Mouse (Mus musculus): ENCODE results near the gene Tia1. TPM values are rescaled to one million over a fixed set of nuclear protein-coding genes. Genes with fewer than 3 reads are reported as not detected.
A peak's percentile ranks its signal among the peaks of the same experiment; 100 is the strongest.

The Tia1 gene
- polyA plus RNA-seq, 1 experiment from 2014 or later = 318 TPM

- WGBS = 72% methylated on average over 7 of the region's 7 CpGs
Measured at GRCm38 (mm10) chr6:86473077-86473476, 69.1 kb downstream of the Tia1 start.

GRCm38 (mm10) chr6:86474072-86474471, 70.1 kb downstream of the Tia1 start:
- 96% methylated on average over 5 of the region's 5 CpGs for WGBS
- no peak overlapping the region for H3K4me2 ChIP-seq (replicated peaks)
- ATAC-seq (ENCODE audit: insufficient number of reproducible peaks, insufficient read depth, low FRiP score, low TSS enrichment) = no peak
- H3K9me3 ChIP-seq = no peaks in the 10 kb centered on the region
- H3K27ac ChIP-seq = no peak overlapping the region
- H3K27me3 ChIP-seq = no peaks in the 10 kb centered on the region
- H3K9ac ChIP-seq = no peak overlapping the region
- H3K36me3 ChIP-seq = 0 out of 2 replicates have a peak, but pooled peaks cover 6% of the 10 kb centered on the region
- no peak overlapping the region for H3K4me3 ChIP-seq
- peaks cover 23% of the 10 kb centered on the region for H3K4me1 ChIP-seq

More at GRCm38 (mm10) chr6:86473077-86473476, 69.1 kb downstream of the Tia1 start:
- peak overlapping the region; percentile 47; the same call in 1 of the 2 replicates for H3K9ac ChIP-seq
- H3K9me3 ChIP-seq = no peaks in the 10 kb centered on the region
- H3K36me3 ChIP-seq = 0 out of 2 replicates have a peak, but pooled peaks cover 6% of the 10 kb centered on the region
- H3K27ac ChIP-seq = peak overlapping the region; percentile 83
- H3K4me2 ChIP-seq (replicated peaks) = peak overlapping the region; percentile 60
- peaks cover 14% of the 10 kb centered on the region for H3K4me1 ChIP-seq
- peak overlapping the region; percentile 36 for H3K4me3 ChIP-seq
- no peaks in the 10 kb centered on the region for H3K27me3 ChIP-seq
- ATAC-seq (ENCODE audit: insufficient number of reproducible peaks, insufficient read depth, low FRiP score, low TSS enrichment) = no peak

GRCm38 (mm10) chr6:86474646-86475181, 70.7 kb downstream of the Tia1 start:
- H3K4me1 ChIP-seq = peaks cover 29% of the 10 kb centered on the region

GRCm38 (mm10) chr6:86475462-86476167, 71.6 kb downstream of the Tia1 start:
- Histone ChIP-seq H3K4me1 (peaks cover 38% of the 10 kb centered on the region), H3K9ac (no peak overlapping the region), H3K27ac (peak overlapping the region; percentile 56), H3K4me3 (no peak overlapping the region), H3K4me2 (replicated peaks) (no peak overlapping the region), H3K36me3 (no peaks in the 10 kb centered on the region), H3K9me3 (no peaks in the 10 kb centered on the region), H3K27me3 (no peaks in the 10 kb centered on the region)
- no peak for ATAC-seq (ENCODE audit: insufficient number of reproducible peaks, insufficient read depth, low FRiP score, low TSS enrichment)
- 61% methylated on average over 9 of the region's 9 CpGs for WGBS

More at GRCm38 (mm10) chr6:86474646-86475181, 70.7 kb downstream of the Tia1 start:
- Histone ChIP-seq H3K4me2 (replicated peaks) (no peak overlapping the region), H3K27me3 (no peaks in the 10 kb centered on the region), H3K27ac (no peak overlapping the region), H3K4me3 (no peak overlapping the region), H3K36me3 (0 out of 2 replicates have a peak, but pooled peaks cover 2% of the 10 kb centered on the region), H3K9me3 (no peaks in the 10 kb centered on the region), H3K9ac (no peak overlapping the region)
- no peak for ATAC-seq (ENCODE audit: insufficient number of reproducible peaks, insufficient read depth, low FRiP score, low TSS enrichment)

GRCm38 (mm10) chr6:86476931-86477330, 72.9 kb downstream of the Tia1 start:
- Histone ChIP-seq H3K4me1 (peaks cover 42% of the 10 kb centered on the region), H3K36me3 (no peaks in the 10 kb centered on the region), H3K9ac (no peak overlapping the region), H3K9me3 (no peaks in the 10 kb centered on the region), H3K27me3 (no peaks in the 10 kb centered on the region), H3K4me2 (replicated peaks) (no peak overlapping the region), H3K4me3 (no peak overlapping the region), H3K27ac (0 out of 2 replicates have a peak overlapping the region, but pooled peaks have one; percentile 92)
- ATAC-seq (ENCODE audit: insufficient number of reproducible peaks, insufficient read depth, low FRiP score, low TSS enrichment) = no peak
- 89% methylated on average over 5 of the region's 5 CpGs for WGBS

GRCm38 (mm10) chr6:86479311-86479710, 75.3 kb downstream of the Tia1 start:
- Histone ChIP-seq H3K36me3 (no peaks in the 10 kb centered on the region), H3K4me1 (peaks cover 34% of the 10 kb centered on the region), H3K9ac (no peak overlapping the region), H3K27me3 (no peaks in the 10 kb centered on the region), H3K27ac (peak overlapping the region; percentile 92), H3K4me2 (replicated peaks) (no peak overlapping the region), H3K4me3 (no peak overlapping the region), H3K9me3 (no peaks in the 10 kb centered on the region)
- no peak for ATAC-seq (ENCODE audit: insufficient number of reproducible peaks, insufficient read depth, low FRiP score, low TSS enrichment)
- WGBS = 58% methylated on average over 3 of the region's 3 CpGs

- H3K4me1 ChIP-seq = peaks cover 34% of the 10 kb centered on the region
- ATAC-seq (ENCODE audit: insufficient number of reproducible peaks, insufficient read depth, low FRiP score, low TSS enrichment) = no peak
- H3K36me3 ChIP-seq = no peaks in the 10 kb centered on the region
- H3K4me2 ChIP-seq (replicated peaks) = peak overlapping the region; percentile 29; the same call in 1 of the 2 replicates
- H3K27ac ChIP-seq = peak overlapping the region; percentile 92
- H3K27me3 ChIP-seq = no peaks in the 10 kb centered on the region
- no peak overlapping the region for H3K9ac ChIP-seq
- H3K4me3 ChIP-seq = no peak overlapping the region
- no peaks in the 10 kb centered on the region for H3K9me3 ChIP-seq
Measured at GRCm38 (mm10) chr6:86479816-86480188, 75.8 kb downstream of the Tia1 start.

GRCm38 (mm10) chr6:86480189-86480831, 76.3 kb downstream of the Tia1 start:
- H3K4me1 ChIP-seq = peaks cover 34% of the 10 kb centered on the region
- H3K9ac ChIP-seq = peak overlapping the region; percentile 38; the same call in 1 of the 2 replicates
- no peaks in the 10 kb centered on the region for H3K27me3 ChIP-seq
- 29% methylated on average over 9 of the region's 9 CpGs for WGBS
- H3K4me3 ChIP-seq = no peak overlapping the region
- no peaks in the 10 kb centered on the region for H3K36me3 ChIP-seq
- H3K27ac ChIP-seq = peak overlapping the region; percentile 92
- no peaks in the 10 kb centered on the region for H3K9me3 ChIP-seq
- 0 out of 2 replicates have a peak, but pooled peaks have one; percentile 69 for ATAC-seq (ENCODE audit: insufficient number of reproducible peaks, insufficient read depth, low FRiP score, low TSS enrichment)
- H3K4me2 ChIP-seq (replicated peaks) = peak overlapping the region; percentile 29

- 0 out of 2 replicates have a peak overlapping the region, but pooled peaks have one; percentile 92 for H3K27ac ChIP-seq
- ATAC-seq (ENCODE audit: insufficient number of reproducible peaks, insufficient read depth, low FRiP score, low TSS enrichment) = no peak
- no peak overlapping the region for H3K9ac ChIP-seq
- WGBS = 94% methylated on average over 5 of the region's 5 CpGs
- no peaks in the 10 kb centered on the region for H3K36me3 ChIP-seq
- no peaks in the 10 kb centered on the region for H3K9me3 ChIP-seq
- no peaks in the 10 kb centered on the region for H3K27me3 ChIP-seq
- no peak overlapping the region for H3K4me2 ChIP-seq (replicated peaks)
- H3K4me3 ChIP-seq = no peak overlapping the region
- peaks cover 35% of the 10 kb centered on the region for H3K4me1 ChIP-seq
Measured at GRCm38 (mm10) chr6:86481871-86482270, 77.9 kb downstream of the Tia1 start.

Other genes with a start within 250 kb of the Tia1 start
- gene Tgfa, start 209.0 kb upstream of the Tia1 start, polyA plus RNA-seq (2016; fragmentation: Nextera tagmentation; extraction: Ambion mirVana) = 3.1 and 3.6 TPM in 2 replicates
- gene Fam136a, start 38.6 kb upstream of the Tia1 start, polyA plus RNA-seq (2016; fragmentation: Nextera tagmentation; extraction: Ambion mirVana) = 132 and 137 TPM in 2 replicates
- gene Snrpg, start 32.9 kb upstream of the Tia1 start, polyA plus RNA-seq (2016; fragmentation: Nextera tagmentation; extraction: Ambion mirVana) = 637 and 711 TPM in 2 replicates
- 85.3 and 86.4 TPM in 2 replicates for gene Pcyox1, start 7.1 kb upstream of the Tia1 start, polyA plus RNA-seq (2016; fragmentation: Nextera tagmentation; extraction: Ambion mirVana)
- gene Gm44790, start 22.4 kb downstream of the Tia1 start, polyA plus RNA-seq (2016; fragmentation: Nextera tagmentation; extraction: Ambion mirVana) = not detected in 2 replicates
- gene C87436, start 34.2 kb downstream of the Tia1 start, polyA plus RNA-seq (2016; fragmentation: Nextera tagmentation; extraction: Ambion mirVana) = 27.0 and 30.3 TPM in 2 replicates
- gene Pcbp1, start 122.1 kb downstream of the Tia1 start, polyA plus RNA-seq (2016; fragmentation: Nextera tagmentation; extraction: Ambion mirVana) = 537 and 549 TPM in 2 replicates
- 1.7 and 2.1 TPM in 2 replicates for gene Asprv1, start 223.9 kb downstream of the Tia1 start, polyA plus RNA-seq (2016; fragmentation: Nextera tagmentation; extraction: Ambion mirVana)